Mouse (Mus musculus) limb, embryonic 15.5 days (tissue): ENCODE measurements around the gene Sult1c2. TPM values are rescaled to one million over a fixed set of nuclear protein-coding genes. Genes with fewer than 3 reads are reported as not detected.

Experiments
- polyA plus RNA-seq: library from polyadenylated mRNA; unstranded; fragments of >200 nt; fragmentation: Nextera tagmentation; extraction: Ambion mirVana; gene quantifications from 2 replicates; pipeline ENCODE4 v1.2.1, GENCODE M21; 2015

The Sult1c2 gene
- polyA plus RNA-seq, 1 experiment from 2014 or later: not detected

Other genes with a start within 250 kb of the Sult1c2 start
- 26.5 and 28.2 TPM in 2 replicates for gene Sgo1, start 157.0 kb downstream of the Sult1c2 start, polyA plus RNA-seq
- gene Sult1c1, start 144.3 kb upstream of the Sult1c2 start, polyA plus RNA-seq: not detected in 2 replicates